Mouse (Mus musculus) cortical plate, adult 2 months (tissue): ENCODE results near the gene Klhdc1.

ENCODE experiments used
- CTCF ChIP-seq: fragments of 200-500 bp; IDR thresholded peaks from 2 replicates; pipeline ENCODE4 v1.5.1; 2011; ENCODE audit warnings: mild to moderate bottlenecking, control low read depth, low read length; ENCODE audit not compliant: insufficient read depth; ENCODE audit errors: extremely low read depth
- POLR2A ChIP-seq: fragments of 200-500 bp; IDR thresholded peaks from 2 replicates; pipeline ENCODE4 v1.6.1; 2011; ENCODE audit warnings: mild to moderate bottlenecking, low read length, control low read depth; ENCODE audit not compliant: insufficient read depth; ENCODE audit errors: extremely low read depth

GRCm38 (mm10) chr12:69283146-69283545 lies 42.2 kb downstream of the Klhdc1 start:
- TF ChIP-seq CTCF (no peak), POLR2A (no peak)
